Mouse (Mus musculus) heart, postnatal 10 days (tissue): Measurements from ENCODE around the gene Zp2. TPM values are rescaled to one million over a fixed set of nuclear protein-coding genes. Genes with fewer than 3 reads are reported as not detected.

Experiments used
- DNase-seq, 2 experiments: peaks; one replicate each; pipeline ENCODE4 v3.0.0; 2021
- intact Hi-C: fragments of 180-260 bp; cut with DNase I; formaldehyde crosslinking; loops from one replicate; pipeline ENCODE4 v1.15.1; 2025
- total RNA-seq, 2 experiments: library from RNA; stranded (reverse); gene quantifications; 2 replicates each; pipeline ENCODE4 v1.2.3; 2021

The Zp2 gene
- total RNA-seq, 2 experiments from 2014 or later, result 0.30 to 0.38 TPM

DNA sequence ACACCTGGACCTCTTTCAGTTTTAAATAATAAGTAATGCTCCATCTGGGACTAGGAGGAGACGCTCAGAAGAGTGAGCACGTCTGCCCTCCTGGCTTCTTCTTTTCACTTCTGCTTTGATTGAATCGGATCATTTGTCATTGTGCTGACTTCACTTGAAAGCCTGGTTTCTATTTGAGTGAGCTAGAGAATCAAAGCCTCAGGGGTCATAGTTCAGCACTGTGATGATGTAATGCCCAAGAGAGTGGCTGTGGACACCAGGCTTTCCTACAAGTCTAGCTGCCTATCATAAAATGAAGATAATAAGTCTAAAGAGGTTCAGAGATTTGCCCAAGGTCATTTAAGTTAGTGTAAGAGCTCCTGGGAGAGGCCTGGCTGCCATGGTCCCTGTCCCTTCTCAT lies 5.2 kb upstream of the Zp2 start:
- intact Hi-C loops, result no loop called here

GRCm38 (mm10) chr7:120142743-120143142 lies 2.3 kb downstream of the Zp2 start:
- intact Hi-C loops, result no loop called here

More for the DNA sequence above, 5.2 kb upstream of the Zp2 start:
- DNase-seq, result no peak

GRCm38 (mm10) chr7:120128951-120129350 lies 16.1 kb downstream of the Zp2 start:
- intact Hi-C loops, result loop anchor here (10.0 kb wide), 1 partner anchor 506 kb away; the partner anchor contains the start of gene Uqcrc2
- DNase-seq, result no peak

More at GRCm38 (mm10) chr7:120142743-120143142, 2.3 kb downstream of the Zp2 start:
- no peak for DNase-seq

GRCm38 (mm10) chr7:120127686-120128059 lies 17.4 kb downstream of the Zp2 start:
- no peak for DNase-seq
- intact Hi-C loops, result loop anchor here (10.0 kb wide), 1 partner anchor 507 kb away; the partner anchor contains the start of gene Uqcrc2

GRCm38 (mm10) chr7:120126976-120127685 lies 18.0 kb downstream of the Zp2 start:
- intact Hi-C loops, result loop anchor here (10.0 kb wide), 1 partner anchor 508 kb away; the partner anchor contains the start of gene Uqcrc2
- DNase-seq, result no peak

DNA sequence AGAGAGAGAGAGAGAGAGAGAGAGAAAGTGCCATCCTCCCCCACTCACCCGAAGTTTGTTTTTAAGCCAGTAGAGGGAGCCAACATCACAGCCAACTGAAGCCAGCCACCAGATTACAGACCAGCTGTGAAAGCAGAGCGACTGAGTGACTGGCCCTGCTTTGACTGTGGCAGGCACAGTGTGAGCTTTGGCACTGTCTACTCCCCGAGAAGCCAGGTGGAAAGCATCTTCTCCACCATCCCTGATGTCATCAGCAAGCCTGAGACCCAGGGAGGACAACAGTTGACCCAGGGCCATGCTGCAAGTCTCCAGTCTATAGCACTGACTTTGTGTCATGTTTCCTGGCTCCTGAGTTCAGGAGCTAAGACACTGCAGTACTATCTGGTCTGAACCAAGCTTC lies 20.2 kb downstream of the Zp2 start:
- intact Hi-C loops, result loop anchor here (1.0 to 10.0 kb wide), 3 partner anchors 78 to 510 kb away; partner anchors contain the start of genes Abca14, Abca15 and Uqcrc2
- peak; percentile 81 to 87 for DNase-seq

DNA sequence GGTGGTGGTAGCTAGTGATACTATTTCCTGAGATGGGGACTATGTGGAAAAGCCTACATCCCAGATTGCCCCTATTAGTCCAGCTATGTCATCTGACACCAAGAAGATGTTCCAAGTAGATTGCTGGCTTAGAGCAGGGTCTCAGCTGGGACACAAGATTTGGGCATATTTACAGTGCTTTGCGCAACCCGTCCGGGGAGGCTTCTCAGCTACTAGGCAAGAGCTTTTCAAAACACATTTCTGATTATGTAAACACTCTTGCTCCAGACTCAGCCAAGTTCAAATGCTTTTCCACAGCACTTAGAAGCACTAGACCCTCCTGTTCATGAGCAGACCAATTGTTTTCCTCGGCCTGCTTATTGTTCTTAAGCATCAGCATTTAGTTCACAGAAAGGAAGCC lies 21.3 kb downstream of the Zp2 start:
- intact Hi-C loops, result loop anchor here (1.0 to 10.0 kb wide), 3 partner anchors 80 to 511 kb away; partner anchors contain the start of genes Abca14, Abca15 and Uqcrc2
- no peak for DNase-seq

DNA sequence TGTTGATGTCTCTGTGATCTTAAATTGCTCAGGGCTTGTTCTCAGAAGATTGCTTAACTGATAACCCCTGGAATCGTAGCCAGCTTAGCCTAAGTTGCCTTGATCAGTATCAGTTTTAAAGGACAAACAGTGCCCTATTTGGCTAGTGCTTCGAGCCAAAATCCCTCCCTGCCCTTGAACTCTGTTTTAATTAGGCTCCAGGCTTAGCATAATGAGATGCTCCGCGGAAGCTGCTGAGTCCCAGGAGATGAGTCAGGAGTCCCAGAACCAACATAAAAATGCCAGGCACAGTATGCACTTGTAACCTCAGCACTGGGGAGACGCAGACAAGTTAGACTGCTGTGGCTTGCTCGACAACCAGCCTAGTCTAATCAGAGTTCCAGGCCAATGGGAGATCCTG lies 27.6 kb downstream of the Zp2 start:
- no peak for DNase-seq
- intact Hi-C loops, result no loop called here

GRCm38 (mm10) chr7:120116976-120117375 lies 28.1 kb downstream of the Zp2 start:
- intact Hi-C loops, result no loop called here
- no peak for DNase-seq

GRCm38 (mm10) chr7:120109676-120110075 lies 35.4 kb downstream of the Zp2 start:
- no peak for DNase-seq
- intact Hi-C loops, result loop anchor here (10.0 kb wide), 1 partner anchor 435 kb away; no protein-coding TSS in a partner anchor

- intact Hi-C loops, result loop anchor here (10.0 kb wide), 1 partner anchor 432 kb away; no protein-coding TSS in a partner anchor
- peak; percentile 31 to 36 for DNase-seq
These were observed 38.7 kb downstream of the Zp2 start for GRCm38 (mm10) chr7:120106356-120106755.

GRCm38 (mm10) chr7:120104975-120105374 lies 40.1 kb downstream of the Zp2 start:
- DNase-seq, result peak in 1 of 2 experiments; percentile 21
- intact Hi-C loops, result loop anchor here (10.0 kb wide), 1 partner anchor 430 kb away; no protein-coding TSS in a partner anchor

DNA sequence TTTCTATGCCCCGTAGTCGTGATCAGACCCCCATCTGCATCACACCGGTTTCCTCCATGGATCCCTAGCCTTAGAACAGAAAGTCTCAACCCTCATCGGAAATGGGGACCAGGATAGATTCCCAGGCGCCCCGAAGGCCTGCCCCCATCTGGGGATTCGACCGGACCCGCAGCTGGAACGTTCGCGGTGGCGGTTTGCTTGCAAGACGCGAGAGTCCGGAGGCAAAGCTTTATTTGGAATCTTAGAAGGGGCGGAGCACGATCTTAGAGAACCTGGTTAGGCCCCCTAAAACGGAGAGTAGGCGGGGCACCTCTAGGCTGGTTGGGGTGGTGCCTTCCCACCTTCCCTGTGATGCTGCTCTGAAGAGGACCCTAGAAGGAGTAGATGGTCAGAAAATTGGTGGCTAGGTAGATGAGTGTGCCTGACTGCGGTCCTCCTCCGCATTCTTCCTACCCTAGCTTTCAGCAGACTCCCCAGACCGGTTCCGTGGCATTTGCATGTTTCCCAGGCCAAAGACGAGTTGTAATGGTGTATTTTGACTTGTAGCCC lies 42.0 kb downstream of the Zp2 start:
- DNase-seq, result peak; percentile 29 to 37
- intact Hi-C loops, result loop anchor here (10.0 kb wide), 1 partner anchor 428 kb away; no protein-coding TSS in a partner anchor

GRCm38 (mm10) chr7:120102164-120102972 lies 42.7 kb downstream of the Zp2 start, which contains the start of gene Tmem159:
Gene Tmem159, plus strand, starts transcription at chr7:120102353.
- intact Hi-C loops, result loop anchor here (10.0 kb wide), 1 partner anchor 428 kb away; no protein-coding TSS in a partner anchor

DNA sequence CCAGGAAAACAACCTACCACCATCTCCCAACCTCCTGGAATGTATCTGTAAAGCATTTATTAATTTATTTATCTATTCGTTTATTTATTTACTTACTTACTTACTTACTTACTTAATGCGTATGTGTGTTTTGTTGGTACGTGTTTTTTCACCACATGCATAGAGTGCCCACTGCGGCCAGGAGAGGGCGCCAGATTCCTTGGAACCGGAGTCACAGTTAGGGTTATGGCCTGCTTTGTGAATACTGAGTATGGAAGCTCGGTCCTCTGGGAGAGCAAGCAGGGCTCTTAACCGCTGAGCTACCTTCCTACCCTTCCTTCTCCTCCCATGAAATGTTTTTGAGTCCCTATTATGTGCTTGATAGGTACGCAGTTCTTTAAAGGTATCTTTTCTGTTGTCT lies 46.7 kb downstream of the Zp2 start:
- intact Hi-C loops, result loop anchor here (2.0 to 10.0 kb wide), 3 partner anchors 106 to 250 kb away; partner anchors contain the start of genes Abca14, Crym, Dcun1d3 and Lyrm1
- DNase-seq, result peak; percentile 54 to 79

More at GRCm38 (mm10) chr7:120102164-120102972, 42.7 kb downstream of the Zp2 start, which contains the start of gene Tmem159:
- DNase-seq, result peak; percentile 92

- intact Hi-C loops, result loop anchor here (2.0 to 10.0 kb wide), 4 partner anchors 107 to 249 kb away; partner anchors contain the start of genes Abca14, Crym, Dcun1d3 and Lyrm1
- peak; percentile 48 to 69 for DNase-seq
These were observed 47.2 kb downstream of the Zp2 start for GRCm38 (mm10) chr7:120097845-120098244.

GRCm38 (mm10) chr7:120095180-120095579 lies 49.9 kb downstream of the Zp2 start, which contains the start of gene Dnah3:
Gene Dnah3, minus strand, starts transcription at chr7:120095280.
- intact Hi-C loops, result loop anchor here (5.0 to 10.0 kb wide), 2 partner anchors 110 to 198 kb away; partner anchors contain the start of genes Abca14, Crym, Dcun1d3 and Lyrm1
- no peak for DNase-seq

DNA sequence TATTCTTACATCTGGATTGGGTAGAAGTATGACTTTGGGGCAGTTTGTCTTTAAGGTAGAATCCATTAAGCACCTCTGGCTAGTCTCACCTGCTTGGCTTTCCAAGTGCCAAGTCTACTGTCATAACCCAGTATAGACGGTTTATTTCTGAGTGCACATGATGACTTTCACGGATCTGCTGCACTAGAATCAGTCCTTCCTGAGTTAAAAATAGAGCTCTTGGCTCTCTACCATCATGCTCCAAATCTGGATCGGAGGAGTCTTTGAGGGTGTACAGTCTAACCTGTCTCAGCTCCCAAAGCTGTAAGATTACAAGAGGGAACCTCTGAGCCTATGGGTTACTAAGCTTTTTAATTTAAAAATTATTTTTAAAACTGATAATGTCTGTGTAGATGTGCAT lies 50.9 kb downstream of the Zp2 start:
- intact Hi-C loops, result loop anchor here (10.0 kb wide), 1 partner anchor 111 kb away; the partner anchor contains the start of genes Abca14 and Crym
- no peak for DNase-seq

DNA sequence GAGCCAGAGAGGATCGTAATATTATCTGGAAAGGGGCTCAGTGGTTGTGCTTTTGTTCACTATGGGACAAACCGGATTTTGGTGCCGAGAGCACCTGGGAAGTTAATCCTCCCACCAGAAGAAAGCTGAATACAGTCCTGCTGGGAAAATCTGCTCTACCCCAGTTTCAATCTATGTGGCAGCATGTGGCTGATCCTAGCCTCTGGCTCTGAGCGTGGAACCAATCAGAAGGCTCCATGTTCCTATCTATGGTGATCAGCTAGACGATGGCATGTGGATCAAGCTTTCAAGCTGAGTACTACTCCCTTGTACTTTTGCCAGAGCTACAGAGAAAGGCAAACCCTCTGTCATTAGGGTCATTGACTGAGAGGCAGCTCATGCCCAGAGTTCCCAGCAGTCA lies 52.1 kb downstream of the Zp2 start:
- no peak for DNase-seq
- intact Hi-C loops, result loop anchor here (10.0 kb wide), 1 partner anchor 112 kb away; the partner anchor contains the start of genes Abca14 and Crym

DNA sequence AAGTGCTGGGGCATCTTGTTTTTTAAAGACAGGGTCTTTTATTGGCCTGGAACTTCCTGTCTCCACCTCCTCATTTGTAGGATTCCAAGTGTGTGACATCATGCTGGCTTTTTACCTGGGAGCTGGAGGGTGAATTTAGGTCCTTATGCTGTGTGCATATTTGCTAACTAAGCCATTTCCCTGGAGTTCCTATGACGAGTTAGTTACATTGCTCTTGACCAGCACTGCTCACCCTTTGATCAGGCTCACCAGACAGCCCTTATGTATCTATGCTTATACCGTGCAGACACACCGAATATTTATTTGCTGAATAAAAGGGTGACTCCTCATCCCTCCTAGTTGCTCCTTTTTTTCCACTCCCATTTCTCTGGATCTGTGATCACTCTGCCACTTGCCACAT lies 64.9 kb downstream of the Zp2 start:
- intact Hi-C loops, result no loop called here

More for the DNA sequence above, 64.9 kb downstream of the Zp2 start:
- no peak for DNase-seq
